Mouse (Mus musculus) gastrocnemius, postnatal 10 days (tissue): ENCODE results near the gene Zbp1. TPM values are rescaled to one million over a fixed set of nuclear protein-coding genes. Genes with fewer than 3 reads are reported as not detected.

Source experiments
- DNase-seq: peaks from one replicate; pipeline ENCODE4 v3.0.0; 2021; ENCODE audit warnings: mixed read lengths
- total RNA-seq, 2 experiments: library from RNA; stranded (reverse); gene quantifications; 2 replicates each; pipeline ENCODE4 v1.2.3; 2021

Zbp1 gene
- total RNA-seq, 2 experiments from 2014 or later: 0.09 TPM; not detected in 1

DNA sequence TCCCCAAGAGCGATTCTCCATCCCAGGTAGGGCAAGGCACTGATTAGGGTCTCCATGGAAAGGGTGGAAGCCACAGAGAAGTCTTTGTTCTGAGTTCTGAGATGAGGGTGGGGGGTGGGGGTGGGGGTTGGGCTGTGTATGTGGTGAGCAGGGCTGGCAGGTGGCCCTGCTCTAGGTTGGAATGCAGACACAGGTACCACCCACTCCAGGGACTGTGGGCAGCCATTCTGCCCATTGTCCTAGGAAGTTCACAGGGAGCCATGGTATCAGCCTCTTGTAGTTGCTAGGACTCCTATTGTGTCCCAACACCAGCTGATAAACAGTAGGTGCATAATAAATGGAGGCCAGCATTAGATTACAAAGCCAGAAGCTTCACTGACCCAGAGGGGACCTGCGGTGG lies 28.5 kb upstream of the Zbp1 start:
- DNase-seq: no peak

GRCm38 (mm10) chr2:173246688-173247087 lies 28.0 kb upstream of the Zbp1 start:
- no peak for DNase-seq

DNA sequence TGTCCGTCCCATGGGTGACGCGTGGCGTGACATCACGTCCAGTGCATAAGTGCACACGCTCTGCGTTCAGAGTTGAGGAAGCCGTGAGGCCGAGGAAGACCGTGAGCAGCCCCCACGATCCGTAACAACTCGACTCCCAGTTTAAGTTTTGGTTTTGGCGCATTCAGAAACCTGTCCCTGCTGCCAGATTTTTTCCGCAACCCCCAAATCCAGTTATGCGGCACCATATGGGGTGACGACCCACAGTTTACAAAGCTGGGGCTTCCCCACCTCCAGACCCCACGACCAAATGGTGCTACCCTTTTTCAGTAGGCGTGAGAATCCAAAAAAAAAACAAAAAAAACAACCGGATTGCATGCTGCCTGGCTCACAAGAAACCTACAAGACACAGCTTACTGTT lies 26.5 kb upstream of the Zbp1 start:
- no peak for DNase-seq

DNA sequence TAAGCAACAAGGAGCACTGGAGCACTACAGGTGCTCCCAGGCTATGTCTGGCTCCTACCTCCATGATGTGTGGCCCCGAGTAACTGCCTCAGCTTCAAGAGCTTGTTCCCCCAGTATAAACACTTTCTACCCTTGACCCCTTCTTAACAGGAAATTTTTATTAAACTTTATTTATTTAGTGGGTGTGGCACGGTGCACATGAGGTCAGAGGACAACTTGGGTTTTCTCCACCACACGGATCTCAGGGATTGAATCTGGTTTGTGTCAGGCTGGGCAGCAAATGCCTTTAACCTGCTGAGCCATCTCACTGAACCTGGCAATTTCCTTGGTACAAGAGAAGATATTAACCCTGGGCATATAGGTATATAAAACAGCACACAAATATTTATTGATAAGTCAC lies 25.4 kb upstream of the Zbp1 start:
- DNase-seq: no peak

DNA sequence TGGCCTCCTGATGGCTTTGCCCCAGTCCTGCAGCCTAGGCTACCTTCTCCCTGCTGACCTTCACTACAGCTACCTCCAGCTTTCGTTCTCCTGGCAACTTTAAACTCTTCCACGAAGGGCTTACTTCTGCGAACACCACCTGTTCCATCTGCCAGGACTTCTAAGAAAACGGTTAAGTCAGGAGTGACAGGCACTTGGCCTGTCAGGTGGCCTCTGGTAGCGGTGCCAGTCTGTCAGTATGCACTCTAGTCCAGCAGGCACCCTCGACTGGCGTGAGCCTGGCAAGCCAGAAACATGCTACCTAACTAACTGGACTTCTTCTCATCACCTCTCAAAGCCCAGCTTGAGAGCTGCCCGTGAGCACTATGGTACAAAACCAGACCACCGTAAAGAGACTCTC lies 24.9 kb upstream of the Zbp1 start:
- DNase-seq: no peak

GRCm38 (mm10) chr2:173242874-173243273 lies 24.2 kb upstream of the Zbp1 start:
- no peak for DNase-seq

DNA sequence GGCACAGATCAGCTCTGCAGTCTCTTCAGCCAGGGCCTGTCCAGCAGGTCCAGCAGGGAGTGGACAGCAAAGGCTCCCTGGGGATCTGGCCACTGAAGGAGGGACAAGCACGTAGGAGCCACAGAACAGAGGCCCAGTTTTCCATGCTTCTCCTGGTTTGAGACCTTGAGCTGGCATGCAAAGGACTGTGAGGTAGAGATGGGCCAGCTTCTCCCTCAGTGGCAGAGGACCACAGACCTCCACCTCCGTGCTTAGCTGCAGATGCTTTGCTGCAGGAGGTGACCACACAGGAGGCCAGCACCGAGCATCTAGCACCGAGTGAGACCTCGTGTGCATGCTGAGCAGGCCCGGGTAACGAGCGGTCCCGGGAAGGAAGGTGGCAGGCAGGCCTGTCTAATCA lies 22.0 kb upstream of the Zbp1 start:
- DNase-seq: no peak

DNA sequence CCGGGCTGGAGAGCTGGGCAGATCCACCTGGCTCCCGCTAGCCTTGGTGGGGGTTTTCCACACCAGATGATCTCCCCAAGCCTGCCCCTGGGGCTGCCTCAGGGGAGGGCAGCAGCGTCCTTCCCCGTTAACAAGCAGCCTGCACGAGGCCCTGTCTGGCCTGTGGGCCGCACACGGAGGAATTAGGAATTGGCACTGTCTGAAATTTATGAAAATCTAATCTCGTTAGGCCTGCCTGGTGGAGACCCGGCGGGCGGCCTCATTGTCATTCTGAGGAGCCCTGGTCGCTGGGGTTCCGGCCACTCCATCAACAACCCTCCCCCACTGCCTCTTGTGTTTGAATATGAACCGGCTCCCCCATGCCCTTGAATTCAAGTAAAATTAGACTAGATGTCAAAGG lies 19.8 kb upstream of the Zbp1 start:
- no peak for DNase-seq

DNA sequence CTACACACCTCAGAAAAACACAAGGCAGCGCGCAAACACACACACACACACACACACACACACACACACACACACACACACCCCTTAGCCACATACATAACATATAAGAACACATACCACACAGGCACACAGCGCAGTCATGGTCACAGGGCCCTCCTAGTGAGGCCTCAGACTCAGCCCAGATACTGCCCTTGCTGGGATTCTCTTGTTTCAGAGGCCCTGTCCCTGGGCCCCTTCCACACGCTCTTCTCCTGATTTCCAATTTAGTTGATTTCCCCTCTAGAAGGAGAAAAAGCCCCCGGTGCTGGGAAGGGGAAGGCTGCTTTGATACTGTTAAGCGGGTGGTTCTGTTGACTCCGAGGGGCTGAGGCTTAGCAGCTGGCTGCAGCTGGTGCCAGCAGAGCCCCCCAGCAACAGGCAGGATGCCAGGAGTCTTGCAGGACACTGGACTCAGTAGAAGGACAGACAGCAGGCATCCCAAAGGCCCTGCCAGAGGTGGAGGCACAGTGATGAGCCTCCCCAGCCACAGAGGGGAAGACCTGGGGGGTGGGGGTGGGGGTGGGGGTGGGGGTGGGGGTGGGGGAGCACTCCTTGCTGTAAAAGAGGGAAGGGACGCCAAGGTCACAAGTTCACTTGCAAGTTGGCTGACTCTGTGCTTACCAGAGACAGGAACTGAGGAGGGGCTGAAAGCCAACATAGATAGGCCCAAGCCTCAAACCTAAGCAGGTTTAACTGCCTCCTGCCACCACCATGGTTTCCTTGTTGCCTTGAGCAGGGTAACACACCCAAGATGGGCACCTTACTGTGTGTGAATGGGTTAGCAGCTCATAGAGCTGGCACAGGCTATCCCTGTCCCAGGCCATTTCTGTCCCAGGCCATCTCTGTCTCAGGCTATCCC lies 17.0 kb upstream of the Zbp1 start:
- DNase-seq: no peak

DNA sequence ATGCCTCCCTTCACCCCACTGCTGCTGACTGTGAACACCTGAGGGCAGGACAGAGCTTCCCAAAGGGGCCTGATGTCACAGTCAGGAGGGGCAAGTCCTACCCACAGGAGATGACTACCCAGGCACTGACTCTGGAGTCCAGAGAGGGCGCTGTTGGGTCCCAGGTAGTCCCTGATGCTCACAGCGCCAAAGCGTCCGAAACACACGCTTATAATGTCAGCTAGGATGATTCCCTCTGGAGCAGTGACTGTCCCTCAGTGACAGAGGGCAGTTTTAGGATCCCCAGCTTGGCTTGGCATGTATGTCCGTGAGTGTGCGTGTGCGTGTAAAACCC lies 14.0 kb upstream of the Zbp1 start:
- no peak for DNase-seq

GRCm38 (mm10) chr2:173232065-173232765 lies 13.5 kb upstream of the Zbp1 start:
- DNase-seq: no peak

DNA sequence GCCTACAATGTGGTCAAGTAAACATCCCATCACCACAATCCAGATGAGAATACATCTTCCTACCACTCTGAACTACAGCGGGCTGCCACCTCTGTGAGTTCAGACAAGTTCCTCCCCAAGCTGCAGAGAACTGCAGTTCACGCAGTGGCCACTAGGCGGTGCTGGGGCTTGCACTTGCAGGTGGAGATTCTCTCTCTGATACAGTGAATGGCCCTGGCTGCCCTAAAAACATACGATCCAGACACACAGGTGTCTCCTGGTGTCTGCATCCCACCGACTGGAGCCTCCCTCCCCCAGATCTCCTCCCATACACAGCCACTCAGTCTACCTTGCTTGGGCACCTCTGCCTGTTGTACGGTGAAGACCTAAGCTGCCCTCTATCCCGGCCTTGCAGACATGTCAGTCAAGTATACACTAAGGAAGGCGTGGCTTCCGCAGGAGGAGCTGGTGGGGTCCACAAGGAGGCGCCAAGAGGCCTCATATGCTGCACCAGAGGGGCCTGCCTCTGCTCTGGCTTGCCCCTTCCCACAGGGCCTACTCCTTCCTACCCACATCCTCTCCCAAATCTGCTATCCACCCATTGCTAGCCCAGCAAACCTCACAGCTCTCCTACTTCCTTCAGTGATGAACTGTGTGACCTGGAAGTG lies 11.0 kb upstream of the Zbp1 start:
- DNase-seq: peak; percentile 96

GRCm38 (mm10) chr2:173228567-173228966 lies 9.8 kb upstream of the Zbp1 start:
- no peak for DNase-seq

DNA sequence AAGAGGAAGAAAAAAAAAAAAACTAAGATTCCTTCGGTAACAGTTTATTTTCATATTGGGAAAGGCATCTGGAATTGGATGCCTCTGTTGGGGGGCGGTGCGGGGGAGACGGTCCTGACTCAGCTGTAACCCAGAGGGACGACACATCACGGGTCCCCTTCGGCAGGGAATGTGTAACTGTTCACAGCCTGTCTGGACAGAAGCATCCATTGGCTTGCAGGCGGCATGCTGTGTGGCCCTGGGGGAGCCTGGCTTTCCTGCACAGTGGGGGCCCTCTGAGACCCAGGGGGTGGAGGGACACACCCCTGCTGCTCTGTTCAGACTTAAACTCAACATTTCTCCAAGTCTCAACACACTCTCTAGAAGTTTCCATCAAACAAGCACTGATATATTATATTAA lies 8.1 kb upstream of the Zbp1 start:
- no peak for DNase-seq

DNA sequence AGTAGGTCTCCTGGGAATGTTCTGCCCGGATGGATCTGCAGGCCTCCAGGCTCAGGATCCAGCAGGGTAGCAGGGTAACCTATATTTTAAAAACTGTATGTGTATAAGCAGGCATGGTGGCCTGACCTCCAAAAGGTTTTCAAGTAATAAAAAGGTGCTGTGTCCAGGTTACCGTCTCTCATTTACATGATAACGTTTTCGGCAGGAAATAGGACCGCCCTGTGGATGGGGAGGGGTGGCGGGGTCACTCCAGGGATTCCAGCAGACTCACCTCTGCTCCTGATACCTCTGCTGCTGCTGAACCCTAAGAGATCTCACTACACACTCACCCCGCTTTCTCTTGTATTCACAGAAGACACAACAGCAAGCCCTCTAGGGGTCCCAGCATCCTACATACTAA lies 7.2 kb upstream of the Zbp1 start:
- DNase-seq: no peak

GRCm38 (mm10) chr2:173224832-173225231 lies 6.1 kb upstream of the Zbp1 start:
- no peak for DNase-seq

DNA sequence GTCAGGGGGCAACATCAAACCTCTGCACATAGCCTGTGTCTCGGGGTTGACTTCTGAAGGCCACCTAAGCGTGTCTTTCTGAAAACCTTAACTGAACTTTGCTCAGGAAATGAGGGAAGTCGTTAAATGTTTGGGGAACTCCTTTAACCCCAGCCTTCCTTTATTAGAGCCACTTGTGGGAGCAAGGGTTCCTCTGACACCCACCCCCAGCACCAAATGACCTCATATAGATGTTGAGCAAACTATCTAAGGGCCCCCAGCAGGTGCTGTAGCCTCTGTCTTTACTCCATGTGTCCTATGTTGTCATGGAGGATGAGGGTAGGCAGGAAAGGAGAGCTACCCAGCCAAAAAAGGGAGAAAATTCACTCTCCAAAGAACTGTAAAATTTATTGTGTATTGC lies 5.4 kb upstream of the Zbp1 start:
- no peak for DNase-seq

DNA sequence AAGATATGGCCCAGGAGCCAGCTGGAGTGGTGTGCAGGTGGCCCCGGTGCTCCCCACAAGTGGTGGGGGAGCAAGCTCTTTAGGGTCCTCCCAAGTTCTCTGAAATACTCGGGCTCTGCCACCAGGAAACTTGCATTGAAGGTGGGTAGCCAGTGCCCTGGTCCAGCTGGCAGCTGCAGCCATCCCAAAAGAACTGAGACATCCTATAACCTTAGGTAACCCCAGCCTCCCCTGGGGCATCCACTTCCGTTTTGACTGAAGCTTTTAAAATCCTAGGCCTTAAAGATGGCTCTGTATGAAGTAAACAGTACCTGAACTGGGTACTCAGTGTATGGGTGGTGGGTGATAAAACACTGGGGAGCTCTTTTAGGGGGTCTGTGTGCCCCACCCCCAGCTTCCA lies 4.8 kb upstream of the Zbp1 start:
- DNase-seq: no peak

DNA sequence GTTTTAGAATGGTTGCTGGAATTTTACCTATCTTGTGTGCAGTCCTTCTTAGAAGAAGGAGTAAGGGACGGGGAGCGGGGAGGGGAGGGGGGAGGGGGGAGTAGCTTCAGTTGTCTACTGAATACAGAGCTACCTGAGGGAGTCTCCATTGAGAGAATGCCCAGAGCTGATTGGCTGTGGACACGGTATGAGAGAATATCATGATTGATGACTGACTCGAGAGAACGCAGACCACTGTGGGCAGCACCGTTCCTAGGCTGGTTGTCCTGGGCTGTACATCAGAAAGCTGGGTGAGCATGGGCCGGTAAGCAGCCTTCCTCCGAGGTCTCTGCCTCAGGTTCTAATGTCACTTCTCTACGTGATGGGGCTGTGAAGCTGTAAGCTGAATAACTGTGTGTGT lies 2.0 kb upstream of the Zbp1 start:
- peak; percentile 0 for DNase-seq

DNA sequence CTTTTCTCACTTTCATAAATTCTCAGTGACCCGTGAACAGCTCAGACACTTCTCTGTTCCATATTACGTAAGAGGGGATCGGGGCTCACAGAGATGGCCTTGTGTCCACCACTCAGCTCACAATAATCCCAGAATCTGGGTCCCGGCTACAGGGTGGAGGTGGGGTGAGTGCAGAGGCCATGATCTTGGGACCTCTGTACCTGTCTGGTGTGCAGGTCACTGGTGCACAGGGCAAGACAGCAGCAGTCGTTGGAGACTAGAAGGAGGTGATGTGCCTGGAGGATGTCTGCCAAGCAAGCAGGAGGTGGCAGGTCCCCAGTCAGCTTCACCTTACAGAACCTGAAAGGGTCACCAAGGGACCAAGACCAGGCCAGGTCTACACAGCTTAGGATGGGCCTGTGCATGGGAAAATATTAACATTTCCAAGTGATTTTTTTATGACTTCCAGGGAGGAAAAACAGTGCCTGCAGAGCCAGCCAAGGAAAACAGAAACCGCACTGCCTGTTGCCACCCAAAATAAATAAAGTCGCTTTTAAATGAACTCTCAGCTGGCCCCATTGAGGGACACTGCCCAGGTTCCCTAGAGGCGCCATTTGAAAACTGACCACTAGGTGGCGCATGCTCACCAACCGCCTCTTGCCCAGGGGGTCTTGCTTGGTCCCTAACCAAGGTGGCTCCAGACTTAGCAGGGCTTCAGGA lies 682 bp upstream of the Zbp1 start:
- peak; percentile 34 for DNase-seq

GRCm38 (mm10) chr2:173217763-173218258 lies 912 bp downstream of the Zbp1 start:
- peak; percentile 1 for DNase-seq

GRCm38 (mm10) chr2:173217246-173217645 lies 1.5 kb downstream of the Zbp1 start:
- DNase-seq: peak; percentile 2

DNA sequence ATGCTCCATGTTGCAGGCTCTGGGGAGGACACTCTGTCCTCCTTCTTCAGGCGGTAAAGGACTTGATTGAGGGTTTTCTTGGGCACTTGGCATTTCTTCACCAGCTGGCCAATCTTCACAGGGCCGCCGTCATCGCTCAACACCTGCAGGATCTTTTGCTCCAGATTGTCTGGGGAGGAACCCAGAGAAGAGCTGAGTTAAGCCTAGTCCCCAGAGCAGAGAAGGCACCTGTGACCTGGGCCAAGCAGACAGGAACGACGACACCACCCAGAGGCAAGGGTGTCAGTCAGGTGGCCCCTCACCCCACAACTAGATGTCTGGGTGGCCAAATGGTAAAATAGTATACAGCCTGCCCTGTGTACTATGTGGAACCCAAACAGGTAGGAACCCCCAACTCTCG lies 1.9 kb downstream of the Zbp1 start:
- DNase-seq: peak; percentile 2
